Mouse (Mus musculus) erythroblast, embryonic 14.5 days (primary cell): Measurements from ENCODE around the gene Elmsan1.

ENCODE experiments used
- GATA1 ChIP-seq: IDR thresholded peaks from 2 replicates; pipeline ENCODE4 v1.6.1; 2012; ENCODE audit warnings: low read length, inconsistent platforms, mixed read lengths
- TAL1 ChIP-seq: IDR thresholded peaks from 3 replicates; pipeline ENCODE4 v1.6.1; 2012; ENCODE audit warnings: low read length, inconsistent platforms, mixed read lengths

- TF ChIP-seq TAL1: no peak
- no peak for TF ChIP-seq GATA1
Measured at GRCm38 (mm10) chr12:84254886-84255285, 36.2 kb upstream of the Elmsan1 start.
